ENCODE assay signal across 25 mouse cellular contexts in genomic region chr2:173132794-173133300, GRCm38 (mm10). TPM values are rescaled to one million over a fixed set of nuclear protein-coding genes. Genes with fewer than 3 reads are reported as not detected.
DNase-seq lines count a peak whose midpoint lies in the region; ATAC-seq and TF ChIP-seq lines count a peak whose summit lies in the region.
"Had no signal": no experiment of that assay in that cellular context is flagged by ENCODE, and none has a peak within 500 bp of the region (broad histone marks: within the 10 kb centered on the region; RNA-seq: fewer than 3 reads in every experiment).

No protein-coding gene starts in this region.

- no peak overlapping the region for H3K4me2 ChIP-seq in kidney, embryonic 14.5 days (replicated peaks; ENCODE audit: low read depth, low read length)
- H3K4me2 ChIP-seq: forebrain, embryonic 13.5 days; hindbrain, embryonic 13.5 days had no signal

- ATAC-seq in kidney, embryonic 14.5 days (ENCODE audit: low FRiP score, low TSS enrichment) = peak; percentile 13; the same call in 1 of the 2 replicates
- ATAC-seq: forebrain, embryonic 13.5 days; forebrain, postnatal 0 days; hindbrain, postnatal 0 days had no signal

- no peak overlapping the region for H3K9ac ChIP-seq in kidney, embryonic 14.5 days (ENCODE audit: low read depth, low read length)
- H3K9ac ChIP-seq: forebrain, embryonic 13.5 days; forebrain, postnatal 0 days; hindbrain, embryonic 13.5 days had no signal

- no peak overlapping the region for H3K27ac ChIP-seq in kidney, embryonic 14.5 days (ENCODE audit: low read depth, low read length)
- H3K27ac ChIP-seq in kidney, adult 2 months (ENCODE audit: insufficient read depth, low read depth, low read length) = no peak overlapping the region
- peak overlapping the region; percentile 8; the same call in 1 of the 2 replicates for H3K27ac ChIP-seq in bone marrow, adult 2 months (ENCODE audit: control insufficient read depth, insufficient read depth, low read depth, low read length, poor library complexity)
- H3K27ac ChIP-seq: embryonic facial prominence, embryonic 10.5 days; forebrain, embryonic 13.5 days; heart, embryonic 10.5 days; hindbrain, embryonic 13.5 days; hindbrain, postnatal 0 days had no signal

- no peaks in the 10 kb centered on the region for H3K36me3 ChIP-seq in kidney, embryonic 14.5 days (ENCODE audit: control insufficient read depth, insufficient read depth, low read length)
- H3K36me3 ChIP-seq in kidney, adult 2 months (ENCODE audit: control insufficient read depth, insufficient read depth, low read length) = no peaks in the 10 kb centered on the region
- H3K36me3 ChIP-seq: embryonic facial prominence, embryonic 10.5 days; heart, embryonic 10.5 days; hindbrain, embryonic 13.5 days had no signal

- no peaks in the 10 kb centered on the region for H3K9me3 ChIP-seq in kidney, embryonic 14.5 days (ENCODE audit: control insufficient read depth, low read length)
- H3K9me3 ChIP-seq: embryonic facial prominence, embryonic 10.5 days; forebrain, embryonic 13.5 days; heart, embryonic 10.5 days; hindbrain, embryonic 13.5 days had no signal

- no peak for TF ChIP-seq POLR2A in kidney, adult 2 months (IDR thresholded peaks at IDR 0.05; ENCODE audit: low read depth, low read length)
- no peak for TF ChIP-seq POLR2A in bone marrow, adult 2 months (IDR thresholded peaks at IDR 0.05; ENCODE audit: borderline replicate concordance, control insufficient read depth, low read depth, low read length)

- H3K4me3 ChIP-seq in kidney, embryonic 14.5 days (ENCODE audit: low read length) = no peak overlapping the region
- H3K4me3 ChIP-seq in kidney, adult 2 months (ENCODE audit: insufficient read depth, low read depth, low read length) = no peak overlapping the region
- H3K4me3 ChIP-seq in bone marrow, adult 2 months (replicated peaks; ENCODE audit: control insufficient read depth, low read depth, low read length) = no peak overlapping the region
- H3K4me3 ChIP-seq: embryonic facial prominence, embryonic 10.5 days; forebrain, embryonic 13.5 days; heart, embryonic 10.5 days; hindbrain, embryonic 13.5 days had no signal

- no peaks in the 10 kb centered on the region for H3K27me3 ChIP-seq in kidney, embryonic 14.5 days (ENCODE audit: control insufficient read depth, insufficient read depth, low read length)
- no peaks in the 10 kb centered on the region for H3K27me3 ChIP-seq in kidney, adult 2 months (replicated peaks; ENCODE audit: control insufficient read depth, insufficient read depth, low read length)

- peak; percentile 78 for DNase-seq in adrenal gland, postnatal 10 days
- no peak for DNase-seq in adrenal gland, adult 18-20 months (ENCODE audit: low spot score in 2 of 2)
- no peak for DNase-seq in kidney, adult 2 months
- DNase-seq in 416B (ENCODE audit: low read depth) = peak; percentile 13
- no peak for DNase-seq in T-cell, adult 2 months (ENCODE audit: low spot score)
- DNase-seq in MN1 (ENCODE audit: low spot score) = no peak
- DNase-seq: cerebellum, adult 18-20 months; cerebellum, adult 9-11 months; cerebellum, postnatal 36 days; forebrain, postnatal 0 days; gastrocnemius, postnatal 36 days; heart, adult 11 months; heart, postnatal 10 days; kidney, adult 8-10 months had no signal

- TF ChIP-seq CTCF in kidney, adult 2 months (conservative IDR thresholded peaks at IDR 0.05; ENCODE audit: insufficient read depth, insufficient read length, low read depth, low read length) = no peak
- TF ChIP-seq CTCF in bone marrow, adult 2 months (IDR thresholded peaks at IDR 0.05; ENCODE audit: control insufficient read depth, insufficient read depth, low read length) = no peak

- 32% methylated on average over 8 of the region's 8 CpGs for WGBS in kidney, embryonic 14.5 days
- 55% methylated on average over 8 of the region's 8 CpGs for WGBS in kidney, adult 2 months
- 65% methylated on average over 8 of the region's 8 CpGs for WGBS in bone marrow, adult 2 months

- no peaks in the 10 kb centered on the region for H3K4me1 ChIP-seq in kidney, embryonic 14.5 days (ENCODE audit: control insufficient read depth, insufficient read depth, low read length)
- H3K4me1 ChIP-seq in kidney, adult 2 months (ENCODE audit: control insufficient read depth, insufficient read depth, low read length) = peaks cover 18% of the 10 kb centered on the region
- H3K4me1 ChIP-seq in bone marrow, adult 2 months (ENCODE audit: control insufficient read depth, insufficient read depth, low read length) = no peaks in the 10 kb centered on the region
- H3K4me1 ChIP-seq: forebrain, embryonic 13.5 days; hindbrain, embryonic 13.5 days had no signal

RNA-seq across cellular contexts. Expression of gene Ctcfl, which starts 13.5 kb away (rescaled TPM):
- under 1 TPM; 0.24 to 0.33 TPM for total RNA-seq in adrenal gland, postnatal 10 days (2021)
- not detected for total RNA-seq in adrenal gland, adult 18-20 months (2021)
- polyA plus RNA-seq in kidney, embryonic 14.5 days (2014; fragmentation: Nextera tagmentation; extraction: Ambion mirVana) = 0.07 and 0.08 TPM in 2 replicates
- polyA plus RNA-seq in kidney, adult 2 months (2012; rRNA removed) = 0.03 TPM in 2 replicates
- not detected in 2 replicates for polyA plus RNA-seq in bone marrow, adult 2 months (2011; ENCODE audit: insufficient read depth, insufficient read length, low replicate concordance, missing spikeins)
- total RNA-seq: CH12.LX; forebrain, postnatal 0 days; hematopoietic stem cell, adult 5-6 weeks; hindbrain, postnatal 0 days had no signal
- polyA plus RNA-seq: brain, embryonic 14.5 days; hindbrain, postnatal 0 days had no signal

RNA-seq across cellular contexts. Expression of gene Pck1, which starts 20.0 kb away (rescaled TPM):
- total RNA-seq in adrenal gland, postnatal 10 days (2021) = 1,000 to 10,000 TPM in 1 of 2 experiments, 100 to 1,000 TPM in 1; 954 to 1,859 TPM
- 1,000 to 10,000 TPM in 1 of 2 experiments, 100 to 1,000 TPM in 1; 776 to 1,425 TPM for total RNA-seq in adrenal gland, adult 18-20 months (2021)
- 0.60 and 3.0 TPM in 2 replicates for polyA plus RNA-seq in kidney, embryonic 14.5 days (2014; fragmentation: Nextera tagmentation; extraction: Ambion mirVana)
- polyA plus RNA-seq in kidney, adult 2 months (2012; rRNA removed) = 648 and 871 TPM in 2 replicates
- 4.9 and 16.4 TPM in 2 replicates for polyA plus RNA-seq in bone marrow, adult 2 months (2011; ENCODE audit: insufficient read depth, insufficient read length, low replicate concordance, missing spikeins)
- total RNA-seq: forebrain, postnatal 0 days; hematopoietic stem cell, adult 5-6 weeks had no signal
- polyA plus RNA-seq: brain, embryonic 14.5 days; embryonic facial prominence, embryonic 10.5 days; forebrain, embryonic 13.5 days; forebrain, postnatal 0 days; heart, embryonic 10.5 days; heart, embryonic 14.5 days; hindbrain, embryonic 13.5 days; hindbrain, postnatal 0 days had no signal

Comparison
In these comparisons a context has a peak if more than half of its experiments do, and no peak if none do; other contexts are left out.
1. DNase-seq: peak in adrenal gland, postnatal 10 days (single experiment) and 416B (single experiment); none in adrenal gland, adult 18-20 months (0 of 2), kidney, adult 2 months (single experiment), T-cell, adult 2 months (single experiment) and MN1 (single experiment).
2. RNA of gene Pck1, which starts 20.0 kb away (polyA plus RNA-seq): 648 to 871 TPM in kidney, adult 2 months; 4.9 to 16.4 TPM in bone marrow, adult 2 months and 0.60 to 3.0 TPM in kidney, embryonic 14.5 days; every median in the first group is over 10 times any median in the second.